Mouse (Mus musculus) hindbrain, embryonic 16.5 days (tissue): ENCODE measurements around the gene Pcdh15. TPM values are rescaled to one million over a fixed set of nuclear protein-coding genes. Genes with fewer than 3 reads are reported as not detected.
A peak's percentile ranks its signal among the peaks of the same experiment; 100 is the strongest.

Experiments used
- ATAC-seq: fragments of 200-750 bp; cut with Nextera tagmentation; 2 replicates; pipeline ENCODE4 v1.8.0; 2017; ENCODE audit warnings: moderate TSS enrichment, moderate library complexity
- H3K27ac ChIP-seq: fragments of 300-500 bp; sonication (generic); 2 replicates; pipeline ENCODE4 v1.5.1; 2014; ENCODE audit warnings: low read depth, mild to moderate bottlenecking, control low read depth, low read length, moderate library complexity
- H3K27me3 ChIP-seq: fragments of 300-500 bp; sonication (generic); replicated peaks from 2 replicates; pipeline ENCODE4 v1.6.1; 2014; ENCODE audit warnings: low read length; ENCODE audit not compliant: control insufficient read depth, insufficient read depth
- H3K36me3 ChIP-seq: fragments of 300-500 bp; sonication (generic); 2 replicates; pipeline ENCODE4 v1.6.1; 2014; ENCODE audit warnings: mild to moderate bottlenecking, low read length, moderate library complexity, mixed read lengths; ENCODE audit not compliant: control insufficient read depth, insufficient read depth
- H3K4me1 ChIP-seq: fragments of 300-500 bp; sonication (generic); 2 replicates; pipeline ENCODE4 v1.6.1; 2014; ENCODE audit warnings: low read depth, low read length; ENCODE audit not compliant: control insufficient read depth, insufficient read depth
- H3K4me2 ChIP-seq: fragments of 300-500 bp; sonication (generic); 2 replicates; pipeline ENCODE4 v1.6.1; 2014; ENCODE audit warnings: mild to moderate bottlenecking, low read length, control low read depth, moderate library complexity
- H3K4me3 ChIP-seq: fragments of 300-500 bp; sonication (generic); 2 replicates; pipeline ENCODE4 v1.5.1; 2014; ENCODE audit warnings: mild to moderate bottlenecking, low read length, control low read depth, moderate library complexity
- H3K9ac ChIP-seq: fragments of 300-500 bp; sonication (generic); 2 replicates; pipeline ENCODE4 v1.6.1; 2014; ENCODE audit warnings: low read depth, mild to moderate bottlenecking, control low read depth, low read length, moderate library complexity
- H3K9me3 ChIP-seq: fragments of 300-500 bp; sonication (generic); 2 replicates; pipeline ENCODE4 v1.6.1; 2014; ENCODE audit warnings: mild to moderate bottlenecking, low read length, moderate library complexity; ENCODE audit not compliant: control insufficient read depth
- WGBS: fragments of 180-500 bp; shearing (Covaris S2); extraction: QIAGEN DNeasy Blood & Tissue Kit; methylation state at CpG from one replicate; pipeline ENCODE4 v1.1.7; 2014; 5-methylcytosine and 5-hydroxymethylcytosine counted together
- polyA plus RNA-seq: library from polyadenylated mRNA; unstranded; fragments of >200 nt; fragmentation: Nextera tagmentation; extraction: Ambion mirVana; gene quantifications from 2 replicates; pipeline ENCODE4 v1.2.1, GENCODE M21; 2015

Gene Pcdh15
- polyA plus RNA-seq, result 13.0 and 14.3 TPM in 2 replicates

GRCm38 (mm10) chr10:73098966-73099845 is at the start of gene Pcdh15:
TSS of gene Pcdh15 (plus strand) at chr10:73099342.
- peak within 1 kb of the TSS; percentile 93 for H3K4me2 ChIP-seq
- H3K4me3 ChIP-seq, result peak within 1 kb of the TSS; percentile 69
- no peaks in the 10 kb centered on the region for H3K36me3 ChIP-seq
- peak within 1 kb of the TSS; percentile 78 for H3K27ac ChIP-seq
- ATAC-seq, result peak; percentile 38; the same call in 1 of the 2 replicates
- WGBS, result under 1% methylated on average over 76 of the region's 79 CpGs
- H3K9ac ChIP-seq, result peak within 1 kb of the TSS; percentile 80
- H3K4me1 ChIP-seq, result peaks cover 3% of the 10 kb centered on the region; the same call in 1 of the 2 replicates
- no peaks in the 10 kb centered on the region for H3K9me3 ChIP-seq
- H3K27me3 ChIP-seq, result no peaks in the 10 kb centered on the region

DNA sequence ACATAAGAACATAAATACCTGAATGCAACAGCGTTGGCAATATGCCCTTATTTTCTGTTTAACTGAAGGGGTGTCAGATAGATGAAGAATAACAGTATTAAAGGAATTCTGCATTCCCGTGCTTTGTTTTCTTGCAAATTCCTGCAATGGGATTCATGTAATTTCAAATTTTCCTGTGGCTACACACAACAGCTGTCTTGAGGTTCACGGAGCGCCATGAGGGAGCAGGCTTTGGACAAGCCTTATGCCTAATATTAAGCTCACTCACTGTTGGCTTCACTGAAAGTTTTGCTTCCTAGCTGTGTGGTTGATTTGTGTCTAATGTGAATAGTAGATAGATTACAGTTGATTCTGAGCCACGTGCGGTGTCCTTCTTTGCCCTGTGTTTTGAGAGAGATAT is 47.1 kb upstream of the Pcdh15 start:
- ATAC-seq, result no peak
- Histone ChIP-seq H3K36me3 (no peaks in the 10 kb centered on the region), H3K4me3 (no peak overlapping the region), H3K27ac (no peak overlapping the region), H3K4me2 (no peak overlapping the region), H3K9ac (no peak overlapping the region), H3K9me3 (no peaks in the 10 kb centered on the region), H3K27me3 (no peaks in the 10 kb centered on the region), H3K4me1 (no peaks in the 10 kb centered on the region)
- 88% methylated on average over 6 of the region's 6 CpGs for WGBS

- Histone ChIP-seq H3K4me1 (no peaks in the 10 kb centered on the region), H3K4me2 (no peak overlapping the region), H3K4me3 (no peak overlapping the region), H3K36me3 (no peaks in the 10 kb centered on the region), H3K9me3 (no peaks in the 10 kb centered on the region), H3K27ac (no peak overlapping the region), H3K27me3 (no peaks in the 10 kb centered on the region), H3K9ac (no peak overlapping the region)
- WGBS, result 72% methylated on average over 2 of the region's 2 CpGs
- no peak for ATAC-seq
Observed at GRCm38 (mm10) chr10:73059726-73060230, 39.4 kb upstream of the Pcdh15 start.

- Histone ChIP-seq H3K4me3 (no peak overlapping the region), H3K4me1 (no peaks in the 10 kb centered on the region), H3K9me3 (no peaks in the 10 kb centered on the region), H3K27ac (no peak overlapping the region), H3K4me2 (no peak overlapping the region), H3K9ac (no peak overlapping the region), H3K27me3 (no peaks in the 10 kb centered on the region), H3K36me3 (no peaks in the 10 kb centered on the region)
- ATAC-seq, result no peak
- 57% methylated on average over 5 of the region's 5 CpGs for WGBS
Observed at GRCm38 (mm10) chr10:73086703-73087102, 12.4 kb upstream of the Pcdh15 start.

DNA sequence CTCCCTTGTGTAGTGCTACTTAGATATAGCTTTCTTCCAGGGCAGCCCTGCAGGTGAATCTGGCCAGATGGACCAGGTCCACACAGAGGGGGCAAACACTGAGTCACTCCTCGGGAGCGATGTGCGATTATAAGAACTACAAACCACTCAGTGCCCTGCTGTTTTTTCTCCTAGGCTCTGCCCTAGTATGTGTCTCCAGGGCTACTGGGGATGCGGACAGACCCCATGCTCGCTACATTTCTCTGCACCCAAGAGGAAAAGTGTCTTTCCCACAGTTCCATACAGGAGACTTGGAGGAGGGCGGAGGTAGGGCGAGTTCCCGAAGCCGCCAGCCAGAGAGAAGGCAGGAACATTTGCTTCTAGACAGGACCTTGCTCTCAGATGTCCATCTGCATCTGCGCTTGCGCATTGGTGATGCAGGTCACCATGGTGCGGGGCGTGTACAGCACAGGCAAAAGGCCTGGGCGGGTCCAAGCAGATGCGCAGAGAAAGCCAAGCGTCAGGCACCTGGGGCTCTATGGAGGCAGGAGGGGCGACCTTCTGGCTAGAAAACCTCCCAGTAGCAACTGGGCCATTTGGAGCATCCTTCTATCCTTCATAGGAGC is 2.5 kb upstream of the Pcdh15 start:
- H3K27me3 ChIP-seq, result no peaks in the 10 kb centered on the region
- peak overlapping the region; percentile 24 for H3K27ac ChIP-seq
- peak overlapping the region; percentile 57 for H3K4me3 ChIP-seq
- peak overlapping the region; percentile 93 for H3K4me2 ChIP-seq
- H3K4me1 ChIP-seq, result peaks cover 3% of the 10 kb centered on the region; the same call in 1 of the 2 replicates
- no peaks in the 10 kb centered on the region for H3K36me3 ChIP-seq
- H3K9me3 ChIP-seq, result no peaks in the 10 kb centered on the region
- peak overlapping the region; percentile 72 for H3K9ac ChIP-seq
- peak; percentile 87 for ATAC-seq
- 1% methylated on average over 17 of the region's 17 CpGs for WGBS

DNA sequence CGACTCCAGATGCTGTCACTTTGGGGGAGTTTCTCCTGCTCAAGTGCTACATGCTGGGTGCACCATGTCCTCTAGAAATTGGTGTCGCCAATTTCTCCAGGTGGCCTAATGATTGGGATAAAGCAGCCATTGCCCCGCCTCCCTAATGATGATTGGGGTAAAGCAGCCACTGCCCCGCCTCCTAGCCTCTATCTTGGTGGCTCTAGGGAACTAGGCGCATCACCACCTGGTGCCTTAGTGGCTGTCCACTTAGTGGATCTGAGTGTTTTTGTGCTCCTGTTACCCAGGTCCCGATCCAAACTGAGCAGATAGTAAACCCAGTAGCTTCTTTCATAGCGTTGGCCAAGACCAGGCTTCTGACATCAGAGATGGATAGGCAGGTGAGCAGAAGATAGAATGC is 2.0 kb upstream of the Pcdh15 start:
- Histone ChIP-seq H3K36me3 (no peaks in the 10 kb centered on the region), H3K9me3 (no peaks in the 10 kb centered on the region), H3K4me2 (peak overlapping the region; percentile 93), H3K4me1 (peaks cover 3% of the 10 kb centered on the region; the same call in 1 of the 2 replicates), H3K27me3 (no peaks in the 10 kb centered on the region), H3K9ac (peak overlapping the region; percentile 72), H3K4me3 (peak overlapping the region; percentile 57), H3K27ac (peak overlapping the region; percentile 24)
- ATAC-seq, result peak; percentile 56
- WGBS, result under 1% methylated on average over 7 of the region's 7 CpGs

DNA sequence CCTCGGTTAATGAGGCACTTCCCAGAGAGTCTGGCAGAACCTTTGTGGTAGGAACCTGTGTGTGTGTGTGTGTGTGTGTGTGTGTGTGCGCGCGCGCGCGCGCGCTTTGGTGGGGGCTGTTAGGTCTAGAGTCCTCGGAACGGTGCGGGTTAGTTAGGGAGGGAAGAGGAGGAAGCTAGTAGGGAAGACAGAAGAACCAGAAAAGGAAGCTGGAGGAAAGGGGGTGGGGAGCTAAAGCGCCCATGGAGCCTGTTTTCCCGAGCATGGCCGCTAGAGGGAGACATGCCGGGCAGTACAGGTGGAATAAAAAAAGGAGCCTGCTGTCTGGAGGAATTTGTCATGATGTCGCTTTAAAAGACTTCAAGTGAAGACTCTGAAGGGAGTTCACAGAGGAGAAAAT is 1.2 kb upstream of the Pcdh15 start:
- Histone ChIP-seq H3K4me3 (peak overlapping the region; percentile 34), H3K27ac (peak overlapping the region; percentile 42), H3K9ac (peak overlapping the region; percentile 33; the same call in 1 of the 2 replicates), H3K27me3 (no peaks in the 10 kb centered on the region), H3K36me3 (no peaks in the 10 kb centered on the region), H3K4me1 (peaks cover 3% of the 10 kb centered on the region; the same call in 1 of the 2 replicates), H3K9me3 (no peaks in the 10 kb centered on the region), H3K4me2 (peak overlapping the region; percentile 93)
- ATAC-seq, result peak; percentile 52
- under 1% methylated on average over 17 of the region's 17 CpGs for WGBS

GRCm38 (mm10) chr10:73099846-73100241 is 702 bp downstream of the Pcdh15 start:
- H3K4me2 ChIP-seq, result peak overlapping the region; percentile 93
- no peaks in the 10 kb centered on the region for H3K36me3 ChIP-seq
- H3K9me3 ChIP-seq, result no peaks in the 10 kb centered on the region
- peak overlapping the region; percentile 80 for H3K9ac ChIP-seq
- under 1% methylated on average over 37 of the region's 37 CpGs for WGBS
- peak overlapping the region; percentile 69 for H3K4me3 ChIP-seq
- peaks cover 3% of the 10 kb centered on the region; the same call in 1 of the 2 replicates for H3K4me1 ChIP-seq
- no peaks in the 10 kb centered on the region for H3K27me3 ChIP-seq
- peak; percentile 52; the same call in 1 of the 2 replicates for ATAC-seq
- peak overlapping the region; percentile 78 for H3K27ac ChIP-seq
